Comparison of ENCODE assay signal across 8 mouse cellular contexts in the genomic region with DNA sequence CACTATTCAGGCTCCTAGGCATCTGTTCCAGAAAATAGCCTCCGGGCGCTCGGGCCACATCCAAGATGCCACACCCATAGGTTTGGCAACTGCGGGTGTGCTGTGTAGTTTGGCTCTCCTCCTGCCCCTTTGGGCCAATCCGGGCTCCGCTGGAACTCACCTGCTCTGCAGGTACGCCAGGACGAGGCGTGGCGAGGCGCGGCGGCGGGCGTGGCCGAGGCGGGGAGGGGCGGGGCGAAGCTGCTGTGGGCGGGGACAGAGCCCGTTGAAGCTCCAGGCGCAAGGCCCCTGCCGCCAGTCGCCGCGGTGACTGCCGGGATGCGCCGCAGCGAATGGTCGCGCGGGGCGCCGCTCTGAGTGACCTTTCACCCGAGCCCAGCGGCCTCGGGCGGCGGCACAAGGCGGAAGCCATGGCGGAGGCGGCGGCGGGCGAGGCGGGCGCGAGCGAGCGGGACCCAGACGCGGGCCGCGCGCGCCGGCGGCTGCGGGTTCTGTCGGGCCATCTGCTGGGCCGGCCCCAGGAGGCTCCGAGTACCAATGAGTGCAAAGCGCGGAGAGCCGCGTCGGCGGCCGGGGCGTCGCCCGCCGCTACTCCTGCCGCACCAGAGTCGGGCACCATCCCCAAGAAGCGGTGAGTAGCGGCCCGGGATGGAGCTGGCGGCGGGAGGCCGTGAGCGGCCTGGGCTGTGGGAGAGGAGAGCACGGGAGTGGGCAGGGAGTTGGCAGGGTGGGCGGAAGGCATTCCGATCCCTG. TPM values are rescaled to one million over a fixed set of nuclear protein-coding genes. Genes with fewer than 3 reads are reported as not detected.
DNase-seq lines count a peak whose midpoint lies in the region; ATAC-seq lines count a peak whose summit lies in the region.

A gene (plus strand): TSS at position 297 of the 753 bp plus-strand sequence.

- H3K4me3 ChIP-seq in hindbrain, embryonic 14.5 days (replicated peaks; ENCODE audit: low read length) = peak within 1 kb of the TSS; percentile 91

- H3K27me3 ChIP-seq in hindbrain, embryonic 14.5 days (ENCODE audit: control insufficient read depth, insufficient read depth, low read length) = no peaks in the 10 kb centered on the region

- H3K9ac ChIP-seq in hindbrain, embryonic 14.5 days = peak within 1 kb of the TSS; percentile 87

- H3K9me3 ChIP-seq in hindbrain, embryonic 14.5 days (ENCODE audit: control insufficient read depth, low read length) = no peaks in the 10 kb centered on the region

- peak within 1 kb of the TSS; percentile 73 for H3K27ac ChIP-seq in hindbrain, embryonic 14.5 days

- WGBS in hindbrain, embryonic 14.5 days = 0% methylated on average over 73 of the region's 86 CpGs

- H3K4me1 ChIP-seq in hindbrain, embryonic 14.5 days (replicated peaks; ENCODE audit: control insufficient read depth, insufficient read depth, low read length) = peaks cover 21% of the 10 kb centered on the region

- peak within 1 kb of the TSS; percentile 79 for H3K4me2 ChIP-seq in hindbrain, embryonic 14.5 days (replicated peaks)

- DNase-seq in NIH3T3 (ENCODE audit: low read depth) = peak; percentile 87
- DNase-seq in cerebellum, postnatal 10 days = peak; percentile 92 to 94
- DNase-seq in frontal cortex, postnatal 14 days (ENCODE audit: low spot score in 2 of 2) = peak; percentile 75 to 79
- peak; percentile 79 for DNase-seq in hindbrain, embryonic 14.5 days (ENCODE audit: low spot score)
- DNase-seq in layer of hippocampus, postnatal 36 days = peak; percentile 88
- DNase-seq in lung, postnatal 36 days = peak; percentile 89
- peak; percentile 93 for DNase-seq in retina, postnatal 1 day
- peak; percentile 86 to 87 for DNase-seq in urinary bladder, adult 18-20 months (ENCODE audit: low spot score in 2 of 2)

- H3K36me3 ChIP-seq in hindbrain, embryonic 14.5 days (replicated peaks; ENCODE audit: control insufficient read depth, insufficient read depth) = no peaks in the 10 kb centered on the region

- ATAC-seq in hindbrain, embryonic 14.5 days (ENCODE audit: low FRiP score) = peak; percentile 95

RNA-seq across cellular contexts. Expression of the gene that starts here (rescaled TPM):
- 41.5 and 44.4 TPM in 2 replicates for polyA plus RNA-seq in hindbrain, embryonic 14.5 days (2014; fragmentation: Nextera tagmentation; extraction: Ambion mirVana)
- 10 to 100 TPM; 43.1 to 44.9 TPM for total RNA-seq in layer of hippocampus, postnatal 36 days (2021)

Comparison
In these comparisons a context has a peak if more than half of its experiments do, and no peak if none do; other contexts are left out.
1. Peak in every context shown above with its lines: DNase-seq, ATAC-seq, H3K4me3 ChIP-seq and H3K27ac ChIP-seq.